Mouse (Mus musculus): ENCODE measurements around the gene Tcp11.

- TF ChIP-seq CTCF (IDR thresholded peaks at IDR 0.05; ENCODE audit: low read depth) (no peak), EP300 (IDR thresholded peaks at IDR 0.05; ENCODE audit: low read depth) (no peak)
These were observed 2.4 kb downstream of the Tcp11 start for GRCm38 (mm10) chr17:28078028-28078427.

Measured in heart, postnatal 0 days (tissue).